Mouse (Mus musculus) gastrocnemius, postnatal 4 days (tissue): Measurements from ENCODE around the gene Srrm1. TPM values are rescaled to one million over a fixed set of nuclear protein-coding genes. Genes with fewer than 3 reads are reported as not detected.
A peak's percentile ranks its signal among the peaks of the same experiment; 100 is the strongest.

Experiments used
- DNase-seq, 2 experiments: peaks; one replicate each; pipeline ENCODE4 v3.0.0; 2021 to 2022; ENCODE audit warnings: low spot score in 2 of 2, mixed read lengths in 2 of 2
- long read RNA-seq, 2 experiments: library from polyadenylated mRNA; stranded (forward); transcript quantifications; one replicate each; pipeline ENCODE4 v2.0.0; 2021
- total RNA-seq, 2 experiments: library from RNA; stranded (reverse); gene quantifications; 2 replicates each; pipeline ENCODE4 v1.2.3; 2021

The Srrm1 gene
- 100 to 1,000 TPM; 107 to 123 TPM for total RNA-seq
- long read RNA-seq, experiment 1, transcript Srrm1-208 (18 exons, 3,152 nt), result major isoform, 13 of 53 reads
- long read RNA-seq, experiment 1, partial matches to known transcripts, result 19 of 53 reads
- long read RNA-seq, experiment 1, other reads (novel, unspliced or antisense), result 20 of 53 reads
- long read RNA-seq, experiment 2, transcript Srrm1-203 (17 exons, 3,797 nt), result minor isoform, 6 of 72 reads
- long read RNA-seq, experiment 2, transcript Srrm1-208 (18 exons, 3,152 nt), result major isoform, 19 of 72 reads
- long read RNA-seq, experiment 2, partial matches to known transcripts, result 18 of 72 reads
- long read RNA-seq, experiment 2, other reads (novel, unspliced or antisense), result 24 of 72 reads

DNA sequence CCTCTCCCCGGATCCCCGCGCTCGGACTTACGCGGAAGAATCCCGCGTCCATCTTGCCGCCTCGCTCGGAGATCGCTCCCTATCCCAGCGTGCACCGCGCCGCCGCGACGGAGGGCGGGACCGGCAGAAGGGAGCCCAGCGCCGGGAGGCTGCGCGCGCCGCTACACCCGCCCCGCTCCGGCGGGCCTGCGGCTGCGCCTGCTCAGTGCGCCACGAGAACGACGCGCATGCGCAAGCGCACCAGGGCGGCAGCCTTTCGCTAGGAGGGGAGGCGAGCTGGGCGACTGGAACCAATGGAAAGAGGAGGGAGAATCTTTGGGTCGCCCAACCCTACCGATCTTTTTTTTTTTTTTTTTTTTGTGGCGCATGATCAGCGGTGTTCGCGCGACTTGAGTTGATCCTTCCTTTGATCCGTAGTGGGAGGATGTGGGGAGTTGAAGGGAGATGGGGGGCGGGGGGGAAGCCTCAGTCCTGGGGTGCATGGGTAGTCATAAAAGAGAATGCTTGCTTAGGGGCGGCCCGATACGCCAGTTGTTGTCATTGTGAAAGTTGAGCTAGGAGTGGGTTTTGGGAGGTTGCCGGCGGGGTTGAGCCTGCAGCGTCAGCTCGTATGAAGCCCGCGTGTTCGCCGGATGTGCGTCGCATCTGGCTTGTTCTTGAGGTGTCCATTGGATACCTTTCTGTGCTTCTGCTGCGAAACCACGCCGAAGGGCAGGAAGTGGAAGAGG, at the start of gene Srrm1:
Gene Srrm1 (minus strand): TSS at position 256 of the 728 bp plus-strand sequence.
- peak; percentile 99 to 100 for DNase-seq

DNA sequence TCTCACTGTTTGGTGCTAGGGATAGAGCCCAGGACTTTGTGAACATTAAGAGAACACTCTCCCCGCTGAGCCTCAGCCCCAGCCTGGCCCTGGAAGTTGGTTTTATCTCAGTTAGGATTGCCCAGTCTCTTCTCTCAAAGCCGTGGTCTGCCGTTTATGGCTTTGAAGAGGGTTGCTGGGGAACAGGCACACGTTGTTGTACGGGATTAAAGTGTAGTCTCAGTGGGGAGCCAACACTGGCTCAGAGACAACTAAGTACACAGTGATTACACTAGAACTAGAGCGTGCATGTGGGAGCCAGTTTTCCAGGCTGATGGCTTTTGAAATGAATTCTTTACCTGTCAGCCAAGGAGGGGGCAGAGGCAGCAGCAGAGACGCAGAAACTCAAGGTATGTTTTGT, 48.8 kb upstream of the Srrm1 start:
- DNase-seq, result no peak

DNA sequence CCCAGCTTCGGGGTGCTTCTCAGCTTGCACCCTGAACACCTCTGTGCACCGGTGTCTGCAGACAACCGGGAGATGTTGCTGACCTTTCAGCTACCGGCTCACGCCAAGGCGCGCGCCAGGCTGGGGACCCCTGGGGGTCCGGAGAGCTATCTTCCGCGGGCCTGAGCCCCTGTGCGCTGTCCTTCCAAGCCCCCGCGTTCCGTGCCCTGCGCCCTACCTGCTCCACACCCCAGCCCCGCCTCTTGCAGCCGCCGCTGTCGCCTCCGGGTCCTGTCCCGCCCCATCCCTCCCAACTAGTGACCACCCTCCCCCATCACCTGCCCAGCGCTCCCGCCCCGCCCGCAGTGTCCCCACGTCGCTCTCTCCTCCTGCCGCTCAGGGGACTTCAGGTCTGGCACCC, 44.9 kb upstream of the Srrm1 start, which contains the start of gene Ncmap:
Gene Ncmap (minus strand): TSS at position 237 of the 400 bp plus-strand sequence.
- DNase-seq, result no peak

DNA sequence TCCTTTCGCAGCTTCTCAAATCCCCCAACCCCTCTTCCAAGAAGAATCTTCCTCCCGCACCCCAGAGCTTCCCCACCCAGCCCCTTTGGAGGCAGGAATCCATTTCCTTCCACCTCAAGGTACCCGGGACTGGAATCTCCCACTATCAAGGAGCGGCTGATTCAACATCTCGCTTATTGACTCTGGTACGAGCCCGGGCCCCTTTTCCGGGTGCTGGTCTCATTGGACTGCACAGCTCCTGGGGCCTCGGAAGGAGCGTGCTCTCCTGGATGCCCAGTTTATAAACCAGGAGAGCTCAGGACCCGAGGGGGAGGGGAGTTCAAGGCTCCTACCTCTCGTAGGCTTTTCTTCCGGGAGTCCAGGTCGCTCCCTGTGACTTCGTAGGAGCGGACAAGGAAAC, 44.4 kb upstream of the Srrm1 start:
- no peak for DNase-seq

DNA sequence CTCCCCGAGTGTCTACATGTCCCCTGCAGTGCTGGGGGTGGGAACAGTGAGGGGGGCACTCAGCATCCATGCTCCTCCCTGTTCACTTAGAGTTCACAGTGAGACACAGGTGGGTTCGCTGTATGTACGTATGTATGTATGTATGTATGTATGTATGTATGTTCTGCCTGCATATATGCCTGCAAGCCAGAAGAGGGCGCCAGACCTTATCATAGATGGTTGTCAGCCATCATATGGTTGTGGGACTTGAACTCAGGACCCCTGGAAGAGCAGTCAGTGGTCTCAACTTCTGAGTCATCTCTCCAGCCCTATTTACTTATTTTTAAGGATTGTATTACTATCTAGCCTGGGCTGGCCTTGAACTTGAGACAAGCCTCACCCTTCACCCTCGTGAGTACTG, 43.2 kb upstream of the Srrm1 start:
- DNase-seq, result no peak

DNA sequence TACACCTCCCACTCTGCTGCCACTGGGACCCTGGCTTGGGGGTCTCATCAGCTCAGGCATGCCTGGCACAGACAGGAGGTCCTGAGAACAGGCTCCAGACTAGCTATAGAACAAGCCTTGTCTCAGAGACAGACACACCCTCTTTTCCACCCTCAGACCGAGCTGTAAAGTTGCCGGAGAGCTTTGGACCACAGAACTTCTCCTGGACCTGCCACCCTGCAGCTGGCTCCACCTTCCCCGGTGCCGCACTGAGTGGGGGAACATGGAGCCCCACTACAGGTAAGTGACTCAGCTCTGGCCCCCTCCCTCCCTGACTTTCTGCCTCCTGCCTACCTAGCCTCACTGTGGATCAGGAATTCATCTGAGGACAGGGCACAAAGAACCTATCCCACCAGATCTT, 42.3 kb upstream of the Srrm1 start:
- DNase-seq, result no peak

DNA sequence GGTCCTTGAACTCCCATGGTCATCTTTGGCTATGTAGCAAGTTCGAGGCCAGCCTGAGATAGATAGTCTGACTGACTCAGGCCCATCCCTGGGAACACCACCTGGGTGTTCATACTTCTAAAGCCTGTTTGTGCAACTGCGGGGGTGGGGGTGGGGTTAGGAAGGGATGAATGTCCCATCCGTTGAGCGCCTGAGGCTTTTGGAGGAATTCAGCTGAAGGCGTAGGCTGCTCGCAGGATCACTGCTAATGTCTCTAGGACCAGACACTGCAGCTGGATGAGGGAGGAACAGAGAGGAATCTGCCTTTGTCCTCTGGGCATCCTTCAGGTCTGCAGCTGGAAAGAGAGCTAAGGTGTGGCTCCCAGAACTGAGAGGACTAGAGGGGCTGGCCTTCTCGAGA, 41.5 kb upstream of the Srrm1 start:
- no peak for DNase-seq

DNA sequence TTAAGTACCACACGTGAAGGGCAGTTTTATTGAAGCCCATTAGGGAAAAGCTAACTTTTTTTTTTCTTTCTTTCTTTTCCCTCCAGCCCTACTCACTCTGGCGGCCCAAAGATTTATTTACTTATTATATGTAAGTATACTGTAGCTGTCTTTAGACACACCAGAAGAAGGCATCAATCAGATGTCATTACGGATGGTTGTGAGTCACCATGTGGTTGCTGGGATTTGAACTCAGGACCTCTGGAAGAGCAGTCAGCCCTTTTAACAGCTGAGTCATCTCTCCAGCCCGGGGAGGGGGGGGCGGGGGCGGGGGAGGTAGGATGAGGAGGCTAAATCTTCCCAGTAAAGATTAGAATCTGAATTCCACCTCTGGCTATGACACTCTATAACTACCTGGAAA, 40.3 kb upstream of the Srrm1 start:
- DNase-seq, result no peak

DNA sequence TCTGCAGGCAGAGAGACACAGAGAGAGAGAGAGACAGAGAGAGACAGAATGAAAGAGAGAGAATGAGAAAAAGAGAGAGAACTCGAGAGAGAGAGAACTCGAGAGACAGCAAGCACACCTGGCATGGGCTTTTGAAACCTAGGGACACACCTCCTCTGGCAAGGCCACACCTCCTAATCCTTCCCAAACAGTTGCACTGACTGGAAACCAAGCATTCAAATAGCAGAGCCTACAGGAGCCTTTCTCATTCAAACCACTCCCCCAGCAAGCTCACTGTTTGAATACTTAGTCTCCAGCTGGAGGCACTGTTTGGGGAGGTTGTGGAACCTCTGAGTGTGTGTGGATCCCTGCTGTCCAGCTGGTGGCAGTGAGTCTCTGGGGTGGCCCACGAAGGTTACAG, 39.7 kb upstream of the Srrm1 start:
- DNase-seq, result no peak

DNA sequence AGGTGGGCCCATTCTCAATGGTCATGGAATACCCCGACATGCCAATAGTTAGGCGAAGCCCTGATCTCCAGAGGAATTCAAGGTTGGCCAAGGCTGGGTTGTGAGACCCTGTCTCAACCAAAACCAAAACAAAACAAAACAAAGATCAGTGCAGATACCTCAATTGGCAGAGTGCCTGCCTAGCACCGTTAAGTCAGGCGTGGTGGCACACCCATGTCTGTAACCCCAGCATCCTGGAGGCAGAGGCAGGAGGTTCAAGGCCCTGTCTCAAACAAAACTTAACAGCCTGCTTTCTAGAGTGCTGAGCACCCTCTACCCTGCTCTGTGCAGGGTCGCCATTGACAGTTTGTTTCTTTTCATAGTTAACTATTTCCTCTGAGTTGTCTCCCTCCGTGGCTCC, 37.9 kb upstream of the Srrm1 start:
- no peak for DNase-seq

DNA sequence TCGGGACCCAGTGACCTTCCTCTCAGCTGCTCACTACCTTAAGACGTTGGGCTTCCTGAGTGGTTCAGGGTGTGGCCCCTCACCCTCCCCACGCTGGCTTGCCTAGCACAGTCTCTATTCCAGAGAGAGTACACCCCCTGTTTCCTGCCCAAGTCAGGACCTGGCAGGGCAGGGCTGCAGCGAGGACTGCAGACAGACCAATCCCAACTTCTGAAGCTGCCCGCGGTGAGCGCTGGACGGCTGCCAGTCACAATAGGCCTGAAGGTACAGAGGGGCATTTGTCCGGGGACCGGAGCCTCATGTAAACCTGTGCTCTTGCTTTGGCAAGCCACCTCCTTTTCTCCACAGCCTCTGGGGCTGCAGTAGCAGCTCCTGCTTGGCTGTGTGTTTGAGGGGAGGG, 32.5 kb upstream of the Srrm1 start:
- no peak for DNase-seq

DNA sequence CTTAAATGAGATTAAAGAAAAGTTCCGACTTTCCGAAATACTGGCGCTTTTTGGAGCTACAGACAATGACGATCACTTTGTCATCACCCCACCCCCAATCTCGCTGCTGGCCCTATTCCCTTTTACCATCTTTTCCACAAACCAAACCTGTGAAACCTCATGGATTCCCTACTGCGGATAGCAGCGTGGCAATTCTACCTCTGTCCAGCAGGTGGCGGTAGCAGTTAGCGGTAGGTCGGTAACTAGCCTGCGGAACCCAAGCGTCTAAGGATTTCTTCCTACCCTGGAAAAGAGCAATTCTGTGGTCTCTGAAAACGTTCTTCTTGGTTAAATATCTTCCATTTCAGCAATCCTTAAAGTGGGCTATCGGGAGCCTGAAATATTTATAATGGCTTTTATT, 29.2 kb upstream of the Srrm1 start:
- DNase-seq, result peak; percentile 43 to 75

DNA sequence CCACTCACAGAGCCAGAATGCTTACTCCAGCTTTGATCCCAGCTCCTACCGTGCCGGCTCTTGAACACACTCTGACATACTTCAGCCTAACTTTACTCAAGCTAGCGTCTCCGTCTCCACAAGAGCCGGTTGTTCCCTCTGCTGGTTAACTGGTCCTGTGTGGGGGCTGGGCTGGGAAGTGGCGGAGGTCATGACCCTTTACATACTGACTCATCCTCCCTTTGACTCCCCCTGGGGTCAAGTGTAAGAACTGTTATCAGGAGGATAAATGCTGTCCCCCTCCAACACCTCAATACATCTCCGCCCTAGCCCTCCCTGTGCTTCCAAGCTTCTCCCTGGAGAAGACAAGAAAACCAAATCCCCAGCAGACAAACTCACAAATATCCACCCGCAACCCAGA, 28.2 kb upstream of the Srrm1 start:
- DNase-seq, result no peak

DNA sequence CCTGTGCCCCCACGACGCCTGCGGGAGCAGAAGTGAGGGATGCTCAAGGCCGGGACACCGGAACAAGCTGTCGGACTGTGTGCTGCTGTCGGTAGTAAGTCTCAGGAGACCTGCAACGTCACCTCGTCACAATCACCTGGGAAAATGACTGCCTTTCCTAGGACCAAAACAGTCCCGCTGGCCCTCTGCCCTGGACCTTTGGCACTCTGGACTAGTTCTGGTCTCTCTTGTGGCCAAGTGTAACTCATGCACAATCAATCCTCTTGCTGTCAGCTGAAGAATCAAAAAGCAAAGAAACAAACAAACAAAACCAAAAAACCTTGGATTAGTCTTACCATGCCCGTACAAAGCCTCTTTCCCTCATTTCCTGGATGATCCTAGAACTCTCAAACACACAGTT, 24.1 kb upstream of the Srrm1 start:
- DNase-seq, result no peak

DNA sequence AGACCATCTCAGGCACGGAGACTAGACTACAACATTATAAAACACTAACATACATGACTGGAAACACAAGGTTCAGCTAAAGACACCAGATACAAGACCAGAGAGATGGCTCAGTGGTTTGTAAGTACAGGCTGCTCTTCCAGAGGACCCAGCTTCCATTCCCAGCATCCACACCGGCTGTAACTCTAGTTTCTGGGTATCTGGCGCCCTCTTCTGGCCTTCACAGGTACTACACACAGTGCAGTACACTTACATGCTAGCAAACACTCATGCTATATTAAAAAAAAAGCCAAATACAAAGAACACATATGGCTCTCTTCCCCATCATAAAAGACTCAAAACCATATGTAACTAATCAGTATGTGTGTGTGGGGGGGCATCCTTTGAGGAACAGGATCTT, 22.3 kb upstream of the Srrm1 start:
- DNase-seq, result no peak

DNA sequence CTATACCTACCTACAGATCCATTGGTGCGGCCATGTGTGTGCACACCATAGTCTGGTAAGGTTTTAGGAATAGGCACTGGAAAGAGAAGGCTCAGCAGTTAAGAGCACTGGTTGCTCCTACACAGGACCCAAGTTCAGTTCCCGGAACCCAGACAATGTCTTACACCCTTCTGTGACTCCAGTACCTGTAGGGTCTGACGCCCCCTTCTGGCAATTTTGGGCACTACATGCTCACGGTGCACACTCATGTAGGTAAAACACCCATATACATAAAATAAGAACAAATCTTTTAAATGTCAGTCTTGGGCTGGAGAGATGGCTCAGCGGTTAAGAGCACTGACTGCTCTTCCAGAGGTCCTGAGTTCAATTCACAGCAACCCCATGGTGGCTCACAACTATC, 20.2 kb upstream of the Srrm1 start:
- no peak for DNase-seq

DNA sequence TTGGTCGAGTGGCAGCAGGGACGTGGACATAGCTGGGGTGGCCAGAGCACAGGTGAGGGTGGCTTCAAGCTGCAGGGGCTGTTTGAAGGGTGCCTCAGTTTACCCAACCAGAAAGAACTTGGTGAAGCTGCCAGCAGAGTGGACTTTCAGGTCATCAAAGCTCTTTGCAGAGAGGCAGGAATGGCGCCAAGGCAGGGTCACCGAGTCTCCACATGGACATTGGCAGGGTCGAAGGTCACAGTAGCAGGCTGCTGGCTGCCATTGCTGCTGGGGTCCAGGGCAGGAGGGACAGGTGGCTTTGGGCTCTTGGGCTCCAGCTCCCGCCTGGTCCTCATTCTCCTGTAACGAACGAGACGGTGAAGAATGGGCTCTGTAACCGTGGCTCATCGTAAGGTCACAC, 17.3 kb upstream of the Srrm1 start:
- DNase-seq, result no peak

DNA sequence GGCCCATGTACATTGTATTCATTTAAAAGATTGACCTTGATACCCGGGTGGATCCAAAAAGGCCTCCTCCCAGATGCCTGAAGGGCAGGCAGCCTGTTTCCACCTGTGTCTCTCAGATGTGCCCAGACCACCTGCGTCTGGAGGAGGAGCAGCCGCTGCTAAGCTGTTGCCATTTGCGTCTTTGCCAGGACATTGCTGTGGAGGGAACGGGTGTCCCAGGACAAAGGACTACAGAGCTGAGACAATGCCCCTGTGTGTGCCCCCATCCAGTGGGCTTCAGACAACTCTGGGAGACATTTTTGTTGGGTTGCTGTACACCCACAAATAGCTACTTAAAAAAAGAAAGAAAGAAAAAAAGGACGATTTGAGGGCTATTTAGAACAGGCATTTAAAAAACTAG, 9.7 kb upstream of the Srrm1 start:
- no peak for DNase-seq

DNA sequence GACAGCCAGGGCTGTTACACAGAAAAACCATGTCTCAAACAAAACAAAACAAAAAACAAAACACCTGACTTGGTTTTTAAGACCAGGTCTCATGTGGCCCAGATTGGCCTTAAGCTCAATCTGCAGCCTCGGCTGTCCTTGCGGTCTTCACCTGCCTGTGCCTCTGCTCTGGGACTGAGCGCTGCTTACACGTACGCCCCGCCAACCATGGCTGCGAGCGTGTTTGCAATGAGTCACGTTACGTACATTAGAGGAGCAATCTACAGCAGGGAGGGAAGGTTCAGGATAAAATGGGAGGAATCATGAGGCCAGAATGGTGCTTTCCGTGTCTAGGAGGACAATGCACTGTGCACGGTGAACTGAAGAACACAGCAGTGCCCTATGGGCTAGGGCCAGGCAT, 8.6 kb upstream of the Srrm1 start:
- no peak for DNase-seq

DNA sequence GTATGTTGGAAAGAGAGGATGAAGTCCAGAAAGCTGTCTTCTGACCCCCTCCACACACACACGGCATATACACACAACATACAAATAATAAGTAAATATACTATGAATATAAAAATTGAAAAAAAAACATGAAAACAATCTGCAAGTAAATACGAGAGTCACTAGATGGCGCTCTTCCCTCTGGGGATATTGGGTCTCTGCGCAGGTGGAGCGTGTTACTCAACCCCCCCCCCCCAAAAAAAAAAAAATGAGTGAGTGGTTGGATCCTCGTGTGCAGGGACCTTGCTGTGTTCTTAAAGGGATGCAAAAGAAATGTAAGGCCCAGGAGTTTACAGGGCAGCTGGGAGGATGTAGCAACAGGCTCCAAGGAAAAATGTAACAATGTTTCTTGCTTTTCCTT, 5.6 kb upstream of the Srrm1 start:
- no peak for DNase-seq

DNA sequence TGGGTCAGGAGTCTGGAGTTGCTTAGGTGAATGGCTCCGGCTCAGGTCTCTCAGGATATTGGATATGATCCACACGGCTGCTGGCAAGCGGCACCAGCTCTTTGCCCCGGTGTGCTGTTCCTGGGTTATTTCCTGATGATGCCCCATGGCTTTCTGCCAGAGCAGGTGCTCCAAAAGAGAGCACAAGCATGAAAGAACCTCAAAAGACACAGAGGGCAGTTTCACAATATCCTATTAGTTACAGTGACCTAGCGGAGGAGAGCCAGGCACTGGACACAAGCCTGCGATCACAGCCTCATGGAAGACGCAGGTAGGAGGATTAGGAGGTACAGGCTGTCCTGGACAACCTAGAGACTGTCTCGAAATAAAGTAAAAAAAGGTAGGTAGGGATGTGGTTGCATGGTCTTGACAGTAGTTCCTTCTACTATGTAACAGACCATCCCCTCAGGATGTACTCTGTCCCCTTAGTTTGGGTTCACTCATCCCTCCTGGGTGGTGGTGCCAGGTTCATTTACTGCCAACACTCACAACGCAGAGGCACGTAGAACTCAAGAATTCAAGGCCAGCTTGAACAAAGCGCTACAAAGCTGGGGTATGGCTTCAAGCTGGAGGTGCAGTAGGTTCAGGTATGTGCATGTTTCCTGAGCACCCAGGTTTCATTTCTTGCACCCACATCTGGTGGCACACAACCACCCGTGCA, 4.2 kb upstream of the Srrm1 start:
- no peak for DNase-seq

DNA sequence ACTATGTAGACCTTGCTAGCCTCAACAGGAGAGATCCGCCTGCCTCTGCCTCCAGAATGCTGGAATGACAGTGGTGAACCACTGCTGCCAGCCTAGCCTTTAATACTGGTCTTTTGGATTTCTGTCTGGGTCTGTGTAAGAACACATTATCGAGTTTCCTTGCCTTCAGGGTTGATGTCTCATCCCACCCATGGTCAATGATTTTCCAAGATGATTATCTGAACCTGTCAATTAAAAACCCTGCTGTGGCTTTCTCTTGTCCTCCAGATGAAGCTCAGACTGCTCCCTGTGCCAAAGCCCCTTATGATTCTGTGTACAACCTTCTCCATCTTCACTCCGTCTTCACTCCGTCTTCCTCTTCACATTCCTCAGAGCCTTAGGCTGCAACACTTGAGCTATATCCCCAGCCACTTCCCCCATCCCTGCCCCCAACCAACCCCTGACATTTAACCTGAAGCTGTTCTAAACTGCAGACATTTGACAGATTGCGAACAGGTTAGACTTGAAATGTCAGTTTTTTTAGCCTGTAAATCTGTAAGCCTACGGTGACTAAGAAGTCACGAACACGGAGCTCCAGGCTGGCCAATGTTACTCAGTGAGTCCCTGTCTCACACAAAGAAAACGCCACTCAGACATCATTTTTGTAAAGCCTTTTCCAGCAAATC, 2.9 kb upstream of the Srrm1 start:
- DNase-seq, result no peak
